Mouse (Mus musculus): Measurements from ENCODE around the gene Platr17. TPM values are rescaled to one million over a fixed set of nuclear protein-coding genes. Genes with fewer than 3 reads are reported as not detected.

Platr17 gene
- polyA plus RNA-seq, 1 experiment from 2014 or later = 0.26 TPM

DNA sequence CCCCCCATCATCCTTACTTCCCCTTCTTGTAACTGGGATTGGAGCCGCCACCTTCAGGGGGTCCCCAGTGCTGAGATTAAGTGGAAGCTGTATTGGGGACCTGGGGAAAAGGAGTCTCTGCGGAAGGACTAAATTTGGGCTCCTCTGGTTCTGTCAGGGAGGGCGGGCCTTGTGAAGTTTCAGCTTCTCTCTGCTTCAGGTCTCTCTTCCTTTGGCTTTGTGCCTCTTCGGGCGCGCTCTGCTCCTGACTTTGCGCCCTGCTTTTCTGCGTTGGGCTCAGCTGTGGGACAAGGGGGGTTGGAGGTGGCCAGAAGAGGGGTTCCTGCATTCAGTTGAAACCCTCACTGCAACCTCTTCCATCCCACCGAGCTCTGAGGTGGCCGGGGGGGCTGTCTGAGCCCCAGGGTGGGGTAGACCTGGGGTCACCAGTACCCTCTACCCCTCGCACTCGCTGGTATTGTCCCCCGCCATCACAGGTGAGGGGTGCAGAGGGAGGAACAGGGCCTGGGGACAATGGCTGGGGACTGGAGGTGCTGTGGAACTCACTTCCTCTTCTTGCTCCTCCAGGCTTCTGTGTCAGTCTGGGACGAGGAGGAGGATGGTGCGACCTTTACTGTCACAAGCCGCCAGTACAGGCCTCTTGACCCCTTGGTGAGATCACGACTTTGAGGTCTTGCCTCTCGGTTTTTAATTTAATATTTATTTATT lies 26.4 kb downstream of the Platr17 start:
- H3K36me3 ChIP-seq (ENCODE audit: control insufficient read depth, insufficient read depth, low read length) = peaks cover 53% of the 10 kb centered on the region

DNA sequence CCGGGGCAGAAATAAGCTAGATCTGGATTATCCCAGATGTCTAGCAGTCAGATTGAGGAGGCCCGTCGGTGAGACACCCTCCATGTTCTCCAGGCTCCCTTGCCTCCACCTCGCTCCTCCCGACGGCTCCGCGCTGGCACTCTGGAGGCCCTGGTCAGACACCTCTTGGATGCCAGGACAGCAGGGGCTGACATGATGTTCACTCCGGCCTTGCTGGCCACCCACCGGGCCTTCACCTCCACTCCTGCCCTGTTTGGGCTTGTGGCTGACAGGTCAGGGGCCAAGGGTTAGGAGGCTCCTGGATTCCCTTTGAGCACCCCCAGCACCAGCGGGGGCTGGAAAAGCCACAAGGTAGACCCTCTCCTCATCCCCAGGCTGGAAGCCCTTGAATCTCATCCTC lies 27.0 kb downstream of the Platr17 start:
- WGBS = 91% methylated on average over 11 of the region's 11 CpGs
- Histone ChIP-seq H3K27ac (replicated peaks in 1 of 2; ENCODE audit: control insufficient read depth in 1 of 2, insufficient read depth in 1 of 2, low read depth in 2 of 2, low read length in 2 of 2) (no peak overlapping the region), H3K9ac (ENCODE audit: low read length) (no peak overlapping the region), H3K36me3 (ENCODE audit: control insufficient read depth, insufficient read depth, low read length) (peaks cover 52% of the 10 kb centered on the region), H3K9me3 (ENCODE audit: control insufficient read depth, low read length) (no peaks in the 10 kb centered on the region), H3K27me3 (ENCODE audit: control insufficient read depth, insufficient read depth, low read length) (no peaks in the 10 kb centered on the region), H3K4me3 (ENCODE audit: control insufficient read depth in 1 of 2, insufficient read depth in 1 of 2, low read depth in 1 of 2, low read length in 2 of 2) (no peak overlapping the region), H3K4me1 (ENCODE audit: control insufficient read depth in 2 of 2, insufficient read depth in 2 of 2, low read length in 2 of 2) (peaks cover 8 to 18% of the 10 kb centered on the region in 2 experiments; a peak in 3 of 4 replicates), H3K4me2 (ENCODE audit: low read length) (no peak overlapping the region)
- ATAC-seq (ENCODE audit: insufficient number of reproducible peaks, insufficient read depth, low FRiP score, low read depth) = no peak

More for the DNA sequence above, 26.4 kb downstream of the Platr17 start:
- no peak for ATAC-seq (ENCODE audit: insufficient number of reproducible peaks, insufficient read depth, low FRiP score, low read depth)
- Histone ChIP-seq H3K27ac (replicated peaks in 1 of 2; ENCODE audit: control insufficient read depth in 1 of 2, insufficient read depth in 1 of 2, low read depth in 2 of 2, low read length in 2 of 2) (no peak overlapping the region), H3K9me3 (ENCODE audit: control insufficient read depth, low read length) (no peaks in the 10 kb centered on the region), H3K4me2 (ENCODE audit: low read length) (peak overlapping the region; percentile 97), H3K4me3 (ENCODE audit: control insufficient read depth in 1 of 2, insufficient read depth in 1 of 2, low read depth in 1 of 2, low read length in 2 of 2) (peak overlapping the region; percentile 82 to 91), H3K4me1 (ENCODE audit: control insufficient read depth in 2 of 2, insufficient read depth in 2 of 2, low read length in 2 of 2) (peaks cover 8 to 18% of the 10 kb centered on the region in 2 experiments; a peak in 3 of 4 replicates), H3K27me3 (ENCODE audit: control insufficient read depth, insufficient read depth, low read length) (no peaks in the 10 kb centered on the region), H3K9ac (ENCODE audit: low read length) (peak overlapping the region; percentile 91)
- WGBS = 41% methylated on average over 18 of the region's 18 CpGs

DNA sequence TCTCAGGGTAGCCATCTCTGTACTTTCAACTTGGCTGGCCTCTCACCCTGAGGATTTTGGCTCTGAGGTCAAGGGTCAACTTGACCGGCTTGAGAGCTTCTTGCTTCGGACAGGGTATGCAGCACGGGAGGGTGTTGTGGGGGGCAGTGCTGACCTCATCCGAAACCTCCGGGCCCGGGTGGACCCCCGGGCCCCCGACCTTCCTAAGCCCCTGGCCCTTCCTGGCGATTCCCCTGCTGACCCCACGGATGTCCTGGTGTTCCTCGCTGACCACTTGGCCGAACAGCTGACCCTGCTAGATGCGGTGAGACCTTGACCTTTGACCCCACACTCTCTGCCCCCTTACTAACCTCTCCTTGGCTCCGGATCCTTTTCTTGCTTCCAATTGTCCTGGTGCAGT lies 27.5 kb downstream of the Platr17 start:
- H3K4me1 ChIP-seq (ENCODE audit: control insufficient read depth in 2 of 2, insufficient read depth in 2 of 2, low read length in 2 of 2) = peaks cover 8 to 18% of the 10 kb centered on the region in 2 experiments; a peak in 3 of 4 replicates
- 86% methylated on average over 14 of the region's 14 CpGs for WGBS
- H3K27ac ChIP-seq (replicated peaks in 1 of 2; ENCODE audit: control insufficient read depth in 1 of 2, insufficient read depth in 1 of 2, low read depth in 2 of 2, low read length in 2 of 2) = no peak overlapping the region
- peaks cover 53% of the 10 kb centered on the region for H3K36me3 ChIP-seq (ENCODE audit: control insufficient read depth, insufficient read depth, low read length)
- H3K4me3 ChIP-seq (ENCODE audit: control insufficient read depth in 1 of 2, insufficient read depth in 1 of 2, low read depth in 1 of 2, low read length in 2 of 2) = no peak overlapping the region
- no peaks in the 10 kb centered on the region for H3K9me3 ChIP-seq (ENCODE audit: control insufficient read depth, low read length)
- H3K27me3 ChIP-seq (ENCODE audit: control insufficient read depth, insufficient read depth, low read length) = no peaks in the 10 kb centered on the region
- no peak overlapping the region for H3K4me2 ChIP-seq (ENCODE audit: low read length)
- no peak overlapping the region for H3K9ac ChIP-seq (ENCODE audit: low read length)
- no peak for ATAC-seq (ENCODE audit: insufficient number of reproducible peaks, insufficient read depth, low FRiP score, low read depth)

DNA sequence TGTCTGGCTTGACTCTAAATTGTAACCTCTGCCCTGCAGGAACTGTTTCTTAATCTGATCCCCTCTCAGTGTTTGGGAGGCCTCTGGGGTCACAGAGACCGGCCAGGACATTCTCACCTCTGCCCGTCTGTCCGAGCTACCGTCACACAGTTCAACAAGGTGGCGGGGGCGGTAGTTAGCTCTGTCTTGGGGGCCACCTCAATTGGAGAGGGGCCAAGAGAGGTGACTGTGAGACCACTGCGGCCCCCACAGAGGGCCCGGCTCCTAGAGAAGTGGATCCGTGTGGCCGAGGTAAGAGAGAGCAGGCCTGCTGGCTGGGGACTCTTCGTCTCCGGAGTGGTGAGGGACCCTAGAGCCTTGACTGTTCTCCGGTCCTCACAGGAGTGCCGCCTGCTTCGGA lies 28.0 kb downstream of the Platr17 start:
- no peak for ATAC-seq (ENCODE audit: insufficient number of reproducible peaks, insufficient read depth, low FRiP score, low read depth)
- Histone ChIP-seq H3K4me1 (ENCODE audit: control insufficient read depth in 2 of 2, insufficient read depth in 2 of 2, low read length in 2 of 2) (peaks cover 8 to 18% of the 10 kb centered on the region in 2 experiments; a peak in 3 of 4 replicates), H3K27me3 (ENCODE audit: control insufficient read depth, insufficient read depth, low read length) (no peaks in the 10 kb centered on the region), H3K4me2 (ENCODE audit: low read length) (no peak overlapping the region), H3K9ac (ENCODE audit: low read length) (no peak overlapping the region), H3K36me3 (ENCODE audit: control insufficient read depth, insufficient read depth, low read length) (peaks cover 56% of the 10 kb centered on the region), H3K4me3 (ENCODE audit: control insufficient read depth in 1 of 2, insufficient read depth in 1 of 2, low read depth in 1 of 2, low read length in 2 of 2) (no peak overlapping the region), H3K27ac (replicated peaks in 1 of 2; ENCODE audit: control insufficient read depth in 1 of 2, insufficient read depth in 1 of 2, low read depth in 2 of 2, low read length in 2 of 2) (no peak overlapping the region), H3K9me3 (ENCODE audit: control insufficient read depth, low read length) (no peaks in the 10 kb centered on the region)
- 91% methylated on average over 15 of the region's 15 CpGs for whole genome bisulfite sequencing

DNA sequence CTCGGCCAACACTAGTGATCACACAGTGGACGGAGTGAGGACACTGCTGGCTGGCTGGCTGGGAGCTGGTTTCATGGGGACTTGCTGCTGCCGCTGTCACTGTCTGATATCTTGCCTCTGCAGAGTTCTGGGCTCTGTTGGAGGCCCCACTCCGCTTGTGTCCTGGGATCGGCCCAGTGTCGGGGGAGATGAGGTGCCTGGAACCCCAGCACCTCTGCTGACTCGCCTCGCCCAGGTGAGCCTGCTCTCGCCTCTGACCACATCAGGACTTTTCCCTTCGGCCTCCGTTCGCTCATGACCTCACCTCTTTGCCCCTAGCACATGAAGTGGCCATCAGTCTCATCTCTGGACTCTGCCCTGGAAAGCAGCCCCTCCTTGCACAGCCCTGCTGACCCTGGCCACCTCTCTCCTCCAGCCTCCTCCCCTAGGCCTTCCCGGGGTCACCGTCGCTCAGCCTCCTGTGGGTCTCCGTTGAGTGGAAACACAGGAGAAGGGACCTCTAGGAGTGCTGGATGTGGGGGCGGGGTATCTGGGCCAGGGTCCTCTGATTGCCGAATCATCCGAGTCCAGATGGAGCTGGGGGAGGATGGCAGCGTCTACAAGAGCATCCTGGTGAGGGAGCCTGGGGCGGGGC lies 30.6 kb downstream of the Platr17 start:
- H3K4me2 ChIP-seq (ENCODE audit: low read length) = no peak overlapping the region
- peaks cover 11 to 19% of the 10 kb centered on the region in 2 experiments; a peak in 3 of 4 replicates for H3K4me1 ChIP-seq (ENCODE audit: control insufficient read depth in 2 of 2, insufficient read depth in 2 of 2, low read length in 2 of 2)
- H3K27ac ChIP-seq (replicated peaks in 1 of 2; ENCODE audit: control insufficient read depth in 1 of 2, insufficient read depth in 1 of 2, low read depth in 2 of 2, low read length in 2 of 2) = no peak overlapping the region
- no peaks in the 10 kb centered on the region for H3K9me3 ChIP-seq (ENCODE audit: control insufficient read depth, low read length)
- peaks cover 66% of the 10 kb centered on the region for H3K36me3 ChIP-seq (ENCODE audit: control insufficient read depth, insufficient read depth, low read length)
- H3K9ac ChIP-seq (ENCODE audit: low read length) = no peak overlapping the region
- no peaks in the 10 kb centered on the region for H3K27me3 ChIP-seq (ENCODE audit: control insufficient read depth, insufficient read depth, low read length)
- 82% methylated on average over 21 of the region's 21 CpGs for WGBS
- ATAC-seq (ENCODE audit: insufficient number of reproducible peaks, insufficient read depth, low FRiP score, low read depth) = no peak
- H3K4me3 ChIP-seq (ENCODE audit: control insufficient read depth in 1 of 2, insufficient read depth in 1 of 2, low read depth in 1 of 2, low read length in 2 of 2) = no peak overlapping the region

DNA sequence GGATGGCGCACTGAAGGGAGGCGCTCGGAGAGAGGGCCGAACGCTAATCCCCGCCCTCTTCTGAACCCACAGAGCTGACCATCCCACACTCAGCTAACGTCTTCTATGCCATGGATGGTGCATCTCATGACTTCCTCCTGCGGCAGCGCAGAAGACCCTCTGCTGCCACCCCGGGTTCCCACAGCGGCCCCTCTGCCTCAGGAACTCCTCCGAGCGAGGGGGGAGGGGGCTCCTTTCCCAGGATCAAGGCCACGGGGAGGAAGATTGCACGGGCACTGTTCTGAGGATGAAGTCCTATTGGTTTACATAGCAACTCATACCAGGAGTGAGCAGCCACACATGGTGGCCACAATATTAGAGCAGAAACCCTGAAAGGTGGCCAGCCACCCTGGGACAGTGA lies 32.1 kb downstream of the Platr17 start:
- Histone ChIP-seq H3K4me1 (ENCODE audit: control insufficient read depth in 2 of 2, insufficient read depth in 2 of 2, low read length in 2 of 2) (peaks cover 8 to 19% of the 10 kb centered on the region in 2 experiments), H3K27ac (replicated peaks in 1 of 2; ENCODE audit: control insufficient read depth in 1 of 2, insufficient read depth in 1 of 2, low read depth in 2 of 2, low read length in 2 of 2) (no peak overlapping the region), H3K36me3 (ENCODE audit: control insufficient read depth, insufficient read depth, low read length) (peaks cover 63% of the 10 kb centered on the region), H3K4me3 (ENCODE audit: control insufficient read depth in 1 of 2, insufficient read depth in 1 of 2, low read depth in 1 of 2, low read length in 2 of 2) (no peak overlapping the region), H3K9me3 (ENCODE audit: control insufficient read depth, low read length) (no peaks in the 10 kb centered on the region), H3K9ac (ENCODE audit: low read length) (no peak overlapping the region), H3K27me3 (ENCODE audit: control insufficient read depth, insufficient read depth, low read length) (no peaks in the 10 kb centered on the region), H3K4me2 (ENCODE audit: low read length) (no peak overlapping the region)
- ATAC-seq (ENCODE audit: insufficient number of reproducible peaks, insufficient read depth, low FRiP score, low read depth) = no peak
- WGBS = 87% methylated on average over 15 of the region's 15 CpGs

DNA sequence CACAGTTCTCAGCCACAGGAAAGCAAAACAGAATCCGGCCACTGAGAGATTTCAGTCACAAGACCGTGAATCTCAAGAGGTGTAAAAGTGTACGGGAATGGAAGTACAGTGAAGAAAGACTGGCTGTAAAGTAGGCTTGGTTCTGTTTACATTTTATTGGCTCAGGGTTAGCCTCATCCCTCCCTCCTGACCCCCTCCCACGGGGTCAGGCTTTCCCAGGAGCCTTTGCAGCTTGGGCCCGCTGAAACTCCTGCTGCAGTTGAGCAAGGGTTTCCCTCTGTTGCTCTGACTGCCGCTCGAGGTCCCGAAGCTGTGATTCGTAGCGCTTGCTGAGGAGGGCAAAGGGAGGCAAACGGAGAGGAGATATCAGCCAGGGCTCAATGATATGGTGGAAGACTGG lies 33.8 kb downstream of the Platr17 start:
- Histone ChIP-seq H3K9ac (ENCODE audit: low read length) (no peak overlapping the region), H3K27ac (replicated peaks in 1 of 2; ENCODE audit: control insufficient read depth in 1 of 2, insufficient read depth in 1 of 2, low read depth in 2 of 2, low read length in 2 of 2) (no peak overlapping the region), H3K9me3 (ENCODE audit: control insufficient read depth, low read length) (no peaks in the 10 kb centered on the region), H3K4me2 (ENCODE audit: low read length) (no peak overlapping the region), H3K27me3 (ENCODE audit: control insufficient read depth, insufficient read depth, low read length) (no peaks in the 10 kb centered on the region), H3K4me3 (ENCODE audit: control insufficient read depth in 1 of 2, insufficient read depth in 1 of 2, low read depth in 1 of 2, low read length in 2 of 2) (no peak overlapping the region), H3K36me3 (ENCODE audit: control insufficient read depth, insufficient read depth, low read length) (peaks cover 57% of the 10 kb centered on the region), H3K4me1 (ENCODE audit: control insufficient read depth in 2 of 2, insufficient read depth in 2 of 2, low read length in 2 of 2) (peaks cover 8 to 19% of the 10 kb centered on the region in 2 experiments)
- ATAC-seq (ENCODE audit: insufficient number of reproducible peaks, insufficient read depth, low FRiP score, low read depth) = no peak
- WGBS = 74% methylated on average over 11 of the region's 11 CpGs
